Mouse (Mus musculus) myocyte (in vitro differentiated cells): ENCODE measurements around the gene Rpl13a. TPM values are rescaled to one million over a fixed set of nuclear protein-coding genes. Genes with fewer than 3 reads are reported as not detected.
"Not testable (repeated sequence)": the region's sequence is repeated elsewhere in the genome, so short reads cannot be mapped to it uniquely, and the experiment has no call there.

Experiments
- H3K27me3 ChIP-seq: one replicate; pipeline ENCODE4 v1.6.1; 2011; ENCODE audit not compliant: control insufficient read depth, insufficient read depth, insufficient read length
- H3K36me3 ChIP-seq: one replicate; pipeline ENCODE4 v1.6.1; 2011; ENCODE audit not compliant: control insufficient read depth, insufficient read depth
- H3K4me2 ChIP-seq: one replicate; pipeline ENCODE4 v1.6.1; 2011; ENCODE audit warnings: low read depth, control low read depth
- H3K4me3 ChIP-seq: one replicate; pipeline ENCODE4 v1.5.1; 2011; ENCODE audit warnings: mild to moderate bottlenecking, control low read depth, moderate library complexity
- H3K79me2 ChIP-seq: one replicate; pipeline ENCODE4 v1.6.1; 2011; ENCODE audit not compliant: control insufficient read depth, insufficient read depth
- H3ac ChIP-seq: one replicate; pipeline ENCODE4 v1.6.1; 2011; ENCODE audit not compliant: control insufficient read depth, insufficient read length
- CEBPB ChIP-seq: IDR thresholded peaks from 2 replicates; pipeline ENCODE4 v1.6.1; 2011; ENCODE audit warnings: mild to moderate bottlenecking, moderate library complexity; ENCODE audit not compliant: poor library complexity, insufficient read depth, severe bottlenecking
- E2F4 ChIP-seq: IDR thresholded peaks from one replicate; pipeline ENCODE4 v1.6.1; 2011; ENCODE audit warnings: mild to moderate bottlenecking, control low read depth, moderate library complexity; ENCODE audit not compliant: insufficient read depth
- MAX ChIP-seq: IDR thresholded peaks from one replicate; pipeline ENCODE4 v1.6.1; 2011; ENCODE audit warnings: low read depth, mild to moderate bottlenecking, control low read depth
- MYOD1 ChIP-seq, 3 experiments: IDR thresholded peaks; one replicate each; pipeline ENCODE4 v1.6.1; 2011; ENCODE audit warnings: control low read depth in 2 of 3, low read depth in 2 of 3, mild to moderate bottlenecking in 2 of 3, moderate library complexity in 1 of 3; ENCODE audit not compliant: insufficient read length in 2 of 3, control insufficient read depth in 1 of 3
- MYOG ChIP-seq, 3 experiments: IDR thresholded peaks; one replicate each; pipeline ENCODE4 v1.6.1; 2011; ENCODE audit warnings: control low read depth in 2 of 3, low read depth in 2 of 3, mild to moderate bottlenecking in 2 of 3; ENCODE audit not compliant: insufficient read length in 2 of 3, control insufficient read depth in 1 of 3, insufficient read depth in 1 of 3
- POLR2A ChIP-seq: IDR thresholded peaks from one replicate; pipeline ENCODE4 v1.6.1; 2011; ENCODE audit warnings: low read depth, mild to moderate bottlenecking, control low read depth, moderate library complexity; ENCODE audit not compliant: insufficient read length
- POLR2AphosphoS2 ChIP-seq: IDR thresholded peaks from one replicate; pipeline ENCODE4 v1.6.1; 2011; ENCODE audit warnings: low read depth, control low read depth; ENCODE audit not compliant: insufficient read length
- REST ChIP-seq: IDR thresholded peaks from one replicate; pipeline ENCODE4 v1.6.1; 2011; ENCODE audit warnings: mild to moderate bottlenecking, control low read depth, moderate library complexity; ENCODE audit not compliant: insufficient read depth, insufficient read length
- SRF ChIP-seq: IDR thresholded peaks from one replicate; pipeline ENCODE4 v1.6.1; 2011; ENCODE audit warnings: low read depth; ENCODE audit not compliant: control insufficient read depth, insufficient read length
- TCF12 ChIP-seq: IDR thresholded peaks from one replicate; pipeline ENCODE4 v1.6.1; 2011; ENCODE audit warnings: mild to moderate bottlenecking, control low read depth; ENCODE audit not compliant: poor library complexity, insufficient read depth, severe bottlenecking
- TCF3 ChIP-seq: IDR thresholded peaks from one replicate; pipeline ENCODE4 v1.6.1; 2011; ENCODE audit warnings: low read depth, control low read depth; ENCODE audit not compliant: insufficient read length
- USF1 ChIP-seq: IDR thresholded peaks from one replicate; pipeline ENCODE4 v1.6.1; 2011; ENCODE audit warnings: low read depth, mild to moderate bottlenecking, control low read depth, moderate library complexity
- polyA plus RNA-seq: library from polyadenylated mRNA; unstranded; fragments of >200 nt; fragmentation: generic; extraction: Trizol; gene quantifications from one replicate; pipeline ENCODE4 v1.2.1, GENCODE M21; 2012; ENCODE audit warnings: missing spikeins

The Rpl13a gene
- polyA plus RNA-seq, 1 experiment = 6,110 TPM

DNA sequence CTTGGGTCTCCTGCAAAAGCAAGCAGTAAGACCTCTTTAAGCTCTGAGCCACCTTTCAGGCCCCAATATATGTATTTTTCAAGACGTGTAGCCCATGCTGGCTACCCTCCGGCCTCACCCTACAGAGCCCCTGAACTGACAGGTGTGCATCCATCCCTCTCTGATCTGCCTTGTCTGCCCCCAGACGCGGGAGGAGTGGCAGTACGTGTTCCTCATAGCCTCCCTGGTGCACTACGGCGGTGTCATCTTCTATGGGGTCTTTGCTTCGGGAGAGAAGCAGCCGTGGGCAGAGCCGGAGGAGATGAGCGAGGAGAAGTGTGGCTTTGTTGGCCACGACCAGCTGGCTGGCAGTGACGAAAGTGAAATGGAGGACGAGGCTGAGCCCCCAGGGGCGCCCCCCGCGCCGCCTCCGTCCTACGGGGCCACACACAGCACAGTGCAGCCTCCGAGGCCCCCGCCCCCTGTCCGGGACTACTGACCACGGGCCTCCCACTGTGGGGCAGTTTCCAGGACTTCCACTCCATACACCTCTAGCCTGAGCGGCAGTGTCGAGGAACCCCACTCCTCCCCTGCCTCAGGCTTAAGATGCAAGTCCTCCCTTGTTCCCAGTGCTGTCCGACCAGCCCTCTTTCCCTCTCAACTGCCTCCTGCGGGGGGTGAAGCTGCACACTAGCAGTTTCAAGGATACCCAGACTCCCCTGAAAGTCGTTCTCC is 46.2 kb upstream of the Rpl13a start:
- peaks cover 61% of the 10 kb centered on the region for H3K27me3 ChIP-seq
- no peak overlapping the region for H3K4me3 ChIP-seq
- no peaks in the 10 kb centered on the region for H3K36me3 ChIP-seq
- no peak overlapping the region for H3K4me2 ChIP-seq
- TF ChIP-seq CEBPB (no peak), MAX (no peak), MYOG (IDR thresholded peaks at IDR 0.05; ENCODE audit: control insufficient read depth in 1 of 3, insufficient read depth in 1 of 3, insufficient read length in 2 of 3, low read depth in 2 of 3) (no peak), SRF (no peak), TCF12 (no peak), E2F4 (no peak), REST (no peak), POLR2AphosphoS2 (no peak), USF1 (no peak), TCF3 (no peak)
- H3ac ChIP-seq = no peak overlapping the region
- H3K79me2 ChIP-seq = no peaks in the 10 kb centered on the region

DNA sequence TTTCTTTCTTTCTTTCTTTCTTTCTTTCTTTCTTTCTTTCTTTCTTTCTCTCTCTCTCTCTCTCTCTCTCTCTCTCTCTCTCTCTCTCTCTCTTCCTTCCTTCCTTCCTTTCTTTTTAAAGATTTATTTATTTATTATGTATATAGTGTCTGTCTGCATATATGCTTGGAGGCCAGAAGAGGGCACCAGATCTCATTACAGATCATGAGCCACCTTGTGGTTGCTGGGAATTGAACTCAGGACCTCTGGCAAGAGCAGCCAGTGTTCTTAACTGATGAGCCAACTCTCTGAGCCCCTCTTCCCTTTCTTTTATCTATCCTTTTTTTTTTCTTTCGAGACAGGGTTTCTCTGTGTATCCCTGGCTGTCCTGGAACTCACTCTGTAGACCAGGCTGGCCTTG is 45.2 kb upstream of the Rpl13a start:
- H3K27me3 ChIP-seq = peaks cover 54% of the 10 kb centered on the region
- H3K36me3 ChIP-seq, H3ac ChIP-seq, H3K4me3 ChIP-seq, H3K4me2 ChIP-seq, H3K79me2 ChIP-seq: not testable (repeated sequence)

DNA sequence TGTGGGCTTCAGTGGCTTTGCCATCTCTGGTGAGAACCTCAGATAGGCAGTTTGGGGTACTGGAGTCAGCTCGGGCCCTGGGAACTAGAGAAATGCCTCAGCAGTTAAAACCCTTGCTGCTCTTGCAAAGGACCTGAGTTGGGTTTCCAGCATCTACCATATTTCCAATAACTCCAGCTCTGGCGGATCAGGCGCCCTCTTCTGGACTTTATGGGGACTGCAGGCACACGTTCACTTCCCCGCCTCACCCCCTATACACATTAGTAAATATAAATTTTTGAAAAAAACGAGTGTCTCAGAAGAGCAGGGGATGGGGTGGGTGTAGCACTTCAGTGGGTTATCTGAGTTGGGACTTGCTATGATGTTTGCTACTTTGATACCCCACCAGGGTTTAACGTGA is 44.4 kb upstream of the Rpl13a start:
- Histone ChIP-seq H3K4me2 (no peak overlapping the region), H3ac (no peak overlapping the region), H3K4me3 (no peak overlapping the region), H3K79me2 (no peaks in the 10 kb centered on the region), H3K36me3 (no peaks in the 10 kb centered on the region), H3K27me3 (peaks cover 54% of the 10 kb centered on the region)
- TF ChIP-seq MYOG (IDR thresholded peaks at IDR 0.05; ENCODE audit: control insufficient read depth in 1 of 3, insufficient read depth in 1 of 3, insufficient read length in 2 of 3, low read depth in 2 of 3) = no peak
- TF ChIP-seq REST = no peak
- TF ChIP-seq TCF12 = no peak
- TF ChIP-seq USF1 = no peak
- TF ChIP-seq POLR2A = no peak
- no peak for TF ChIP-seq MAX
- TF ChIP-seq SRF = no peak
- no peak for TF ChIP-seq TCF3

DNA sequence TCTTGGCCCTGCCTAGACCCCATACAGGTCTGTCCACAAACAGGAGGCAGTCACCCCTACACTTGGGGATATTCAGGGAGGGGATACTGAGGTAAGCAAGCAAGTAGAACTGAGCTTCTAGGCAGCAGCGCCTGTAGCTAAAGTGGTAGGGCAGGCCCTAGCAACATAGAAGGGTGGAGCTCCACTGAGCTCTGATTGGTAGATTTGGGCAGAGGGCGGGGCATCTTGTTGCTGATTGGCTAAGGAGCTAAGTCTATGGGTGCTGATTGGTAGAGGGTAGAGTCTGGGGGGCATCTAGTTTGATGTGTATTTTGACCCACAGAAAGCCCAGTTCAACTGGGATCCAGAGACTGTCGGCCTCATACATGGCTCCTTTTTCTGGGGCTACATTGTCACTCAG is 40.9 kb upstream of the Rpl13a start:
- Histone ChIP-seq H3K79me2 (no peaks in the 10 kb centered on the region), H3K4me3 (no peak overlapping the region), H3K27me3 (peaks cover 53% of the 10 kb centered on the region), H3K4me2 (no peak overlapping the region), H3ac (no peak overlapping the region), H3K36me3 (no peaks in the 10 kb centered on the region)
- no peak for TF ChIP-seq MYOD1 (IDR thresholded peaks at IDR 0.05; ENCODE audit: control insufficient read depth in 1 of 3, insufficient read length in 2 of 3, low read depth in 2 of 3)
- TF ChIP-seq SRF = no peak
- no peak for TF ChIP-seq TCF3
- TF ChIP-seq MYOG (IDR thresholded peaks at IDR 0.05; ENCODE audit: control insufficient read depth in 1 of 3, insufficient read depth in 1 of 3, insufficient read length in 2 of 3, low read depth in 2 of 3) = no peak

DNA sequence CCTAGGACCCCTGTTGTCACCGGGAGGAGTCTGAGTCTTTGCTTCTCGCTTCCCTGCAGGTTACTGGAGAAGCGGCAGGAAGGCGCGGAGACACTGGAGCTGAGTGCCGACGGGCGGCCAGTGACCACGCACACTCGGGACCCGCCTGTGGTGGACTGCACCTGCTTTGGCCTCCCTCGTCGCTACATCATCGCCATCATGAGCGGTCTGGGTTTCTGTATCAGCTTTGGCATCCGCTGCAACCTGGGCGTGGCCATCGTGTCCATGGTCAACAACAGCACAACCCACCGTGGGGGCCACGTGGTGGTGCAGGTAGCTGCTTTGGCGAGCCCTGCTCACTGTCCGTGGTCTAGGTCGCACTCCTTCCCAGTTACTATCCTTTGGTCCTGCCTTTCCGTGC is 40.1 kb upstream of the Rpl13a start:
- Histone ChIP-seq H3K27me3 (peaks cover 56% of the 10 kb centered on the region), H3K79me2 (no peaks in the 10 kb centered on the region), H3K4me3 (no peak overlapping the region), H3K36me3 (no peaks in the 10 kb centered on the region), H3K4me2 (no peak overlapping the region), H3ac (no peak overlapping the region)
- TF ChIP-seq POLR2A = no peak
- TF ChIP-seq POLR2AphosphoS2 = no peak
- no peak for TF ChIP-seq TCF12
- TF ChIP-seq SRF = no peak
- TF ChIP-seq TCF3 = no peak
- TF ChIP-seq MAX = no peak
- TF ChIP-seq CEBPB = no peak
- no peak for TF ChIP-seq USF1
- no peak for TF ChIP-seq E2F4
- TF ChIP-seq MYOD1 (IDR thresholded peaks at IDR 0.05; ENCODE audit: control insufficient read depth in 1 of 3, insufficient read length in 2 of 3, low read depth in 2 of 3) = no peak
- TF ChIP-seq REST = no peak
- TF ChIP-seq MYOG (IDR thresholded peaks at IDR 0.05; ENCODE audit: control insufficient read depth in 1 of 3, insufficient read depth in 1 of 3, insufficient read length in 2 of 3, low read depth in 2 of 3) = no peak
